Mouse (Mus musculus): ENCODE data around the gene A4galt. TPM values are rescaled to one million over a fixed set of nuclear protein-coding genes. Genes with fewer than 3 reads are reported as not detected.

A4galt gene
- polyA plus RNA-seq, 1 experiment from 2014 or later, result 1.8 TPM

Other genes with a start within 250 kb of the A4galt start
- gene Nfam1, start 218.5 kb downstream of the A4galt start, polyA plus RNA-seq (2016; fragmentation: Nextera tagmentation; extraction: Ambion mirVana), result 2.4 and 2.9 TPM in 2 replicates
- 40.0 and 42.1 TPM in 2 replicates for gene Serhl, start 162.3 kb downstream of the A4galt start, polyA plus RNA-seq (2016; fragmentation: Nextera tagmentation; extraction: Ambion mirVana)
- gene Rrp7a, start 129.0 kb downstream of the A4galt start, polyA plus RNA-seq (2016; fragmentation: Nextera tagmentation; extraction: Ambion mirVana), result 57.5 and 61.1 TPM in 2 replicates
- 160 and 168 TPM in 2 replicates for gene Poldip3, start 102.4 kb downstream of the A4galt start, polyA plus RNA-seq (2016; fragmentation: Nextera tagmentation; extraction: Ambion mirVana)
- gene Cyb5r3, start 79.2 kb downstream of the A4galt start, polyA plus RNA-seq (2016; fragmentation: Nextera tagmentation; extraction: Ambion mirVana), result 143 and 157 TPM in 2 replicates
- 37.2 and 39.0 TPM in 2 replicates for gene Arfgap3, start 98.5 kb upstream of the A4galt start, polyA plus RNA-seq (2016; fragmentation: Nextera tagmentation; extraction: Ambion mirVana)
- 41.7 and 46.8 TPM in 2 replicates for gene Pacsin2, start 212.8 kb upstream of the A4galt start, polyA plus RNA-seq (2016; fragmentation: Nextera tagmentation; extraction: Ambion mirVana)